Mouse (Mus musculus): Measurements from ENCODE around the gene Il20ra.

DNA sequence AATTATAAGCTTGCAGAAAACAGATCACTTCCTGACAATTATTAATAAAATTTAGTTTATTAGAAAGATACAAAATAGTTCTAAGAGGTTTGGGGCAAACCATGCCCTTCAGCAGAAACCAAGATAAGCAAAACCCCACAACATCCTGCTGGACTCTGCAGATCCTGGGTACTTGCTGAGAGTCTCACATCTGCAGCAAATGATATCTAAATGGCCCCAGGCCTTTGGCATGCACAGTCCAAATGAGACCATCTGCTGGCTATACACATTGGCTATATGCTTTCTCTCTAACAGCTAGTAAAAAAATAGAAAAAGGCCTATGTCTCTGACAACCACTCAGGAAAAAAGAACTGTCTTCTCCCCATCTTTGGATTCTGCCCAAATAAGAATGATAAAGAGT, 40.4 kb upstream of the Il20ra start:
- TF ChIP-seq POLR2A (IDR thresholded peaks at IDR 0.05; ENCODE audit: insufficient read depth, low read depth, low read length) (no peak), CTCF (IDR thresholded peaks at IDR 0.05; ENCODE audit: insufficient read depth, low read depth, low read length) (no peak)
